Mouse (Mus musculus) liver, adult 2 months (tissue): ENCODE measurements at regions not wholly inside any gene's neighbourhood (a gene's known extent, or its start where the extent isn't known, plus 50 kb on each side); places are given as distances from the start of the nearest gene placed in this dataset.

Experiments
- CTCF ChIP-seq: fragments of 200-500 bp; IDR thresholded peaks from 2 replicates; pipeline ENCODE4 v1.5.1; 2011; ENCODE audit warnings: low read depth, low read length, control low read depth
- POLR2A ChIP-seq: fragments of 200-500 bp; IDR thresholded peaks from 2 replicates; pipeline ENCODE4 v1.6.1; 2011; ENCODE audit warnings: low read length, control low read depth; ENCODE audit not compliant: insufficient read depth; ENCODE audit errors: extremely low read depth

GRCm38 (mm10) chr6:31147682-31148081, 188.8 kb upstream of the Klf14 start:
- TF ChIP-seq CTCF = no peak
- TF ChIP-seq POLR2A = no peak
